Mouse (Mus musculus): Measurements from ENCODE around the gene Exoc4.

DNA sequence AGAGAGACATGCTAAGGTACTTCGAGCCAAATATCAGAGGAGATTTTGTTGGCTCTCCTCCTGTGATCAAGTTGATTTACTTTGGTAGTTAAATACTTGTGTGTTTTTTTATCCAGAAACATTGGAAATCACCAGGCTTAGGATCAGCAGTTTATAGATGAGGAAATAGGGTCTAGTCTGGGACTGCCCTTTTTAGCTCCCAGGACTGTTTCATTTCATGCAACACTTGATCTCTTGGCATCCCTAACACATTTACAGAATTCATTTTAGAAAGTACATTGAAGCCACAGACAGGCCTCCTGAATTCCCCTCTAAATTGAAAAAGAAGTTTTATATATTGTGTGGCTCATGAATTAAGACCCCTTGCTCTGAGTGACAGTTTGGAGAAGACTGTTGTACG lies 15.5 kb downstream of the Exoc4 start:
- TF ChIP-seq CTCF (IDR thresholded peaks at IDR 0.05; ENCODE audit: insufficient read depth, low read length) = no peak
- TF ChIP-seq POLR2A (IDR thresholded peaks at IDR 0.05; ENCODE audit: borderline replicate concordance, extremely low read depth, low read depth, low read length) = no peak
